Mouse (Mus musculus): ENCODE results near the gene Ssr4.

Gene Ssr4

DNA sequence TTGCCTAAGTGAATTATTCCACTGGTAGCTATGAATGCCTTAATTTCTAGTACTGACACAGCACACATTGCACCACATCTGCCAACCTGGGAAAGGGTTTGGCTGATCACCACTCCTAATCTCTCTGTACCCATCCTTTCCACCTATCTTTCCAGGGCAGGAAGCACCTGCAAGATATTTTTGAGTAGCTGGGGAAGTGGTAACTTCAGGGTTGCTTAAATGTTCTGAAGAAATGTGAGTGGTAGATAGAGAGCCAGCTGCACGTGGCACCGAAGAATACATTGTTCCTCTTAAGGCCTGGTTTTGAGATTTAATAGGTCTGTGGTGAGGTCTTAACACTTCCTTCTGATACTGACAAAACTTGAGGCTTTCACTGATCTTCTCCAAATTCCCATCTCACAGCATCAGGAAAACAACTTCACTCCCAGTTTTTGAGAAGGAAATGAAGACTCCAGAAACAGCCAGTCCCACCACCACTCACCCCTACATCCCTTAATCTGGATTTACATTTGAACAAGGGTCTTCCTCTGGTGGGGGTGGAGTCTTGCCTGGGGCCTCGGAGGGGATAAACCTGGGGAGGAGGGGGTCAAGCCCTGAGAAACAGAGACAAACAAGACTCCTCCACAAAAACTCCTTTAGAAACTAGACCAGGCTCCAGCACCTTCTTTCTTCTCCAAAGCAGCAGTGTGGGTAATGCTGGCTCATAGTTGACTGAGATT is 29.9 kb downstream of the Ssr4 start:
- DNase-seq: no peak

GRCm38 (mm10) chrX:73823747-73824146 is 36.9 kb downstream of the Ssr4 start:
- DNase-seq: peak; percentile 15

DNA sequence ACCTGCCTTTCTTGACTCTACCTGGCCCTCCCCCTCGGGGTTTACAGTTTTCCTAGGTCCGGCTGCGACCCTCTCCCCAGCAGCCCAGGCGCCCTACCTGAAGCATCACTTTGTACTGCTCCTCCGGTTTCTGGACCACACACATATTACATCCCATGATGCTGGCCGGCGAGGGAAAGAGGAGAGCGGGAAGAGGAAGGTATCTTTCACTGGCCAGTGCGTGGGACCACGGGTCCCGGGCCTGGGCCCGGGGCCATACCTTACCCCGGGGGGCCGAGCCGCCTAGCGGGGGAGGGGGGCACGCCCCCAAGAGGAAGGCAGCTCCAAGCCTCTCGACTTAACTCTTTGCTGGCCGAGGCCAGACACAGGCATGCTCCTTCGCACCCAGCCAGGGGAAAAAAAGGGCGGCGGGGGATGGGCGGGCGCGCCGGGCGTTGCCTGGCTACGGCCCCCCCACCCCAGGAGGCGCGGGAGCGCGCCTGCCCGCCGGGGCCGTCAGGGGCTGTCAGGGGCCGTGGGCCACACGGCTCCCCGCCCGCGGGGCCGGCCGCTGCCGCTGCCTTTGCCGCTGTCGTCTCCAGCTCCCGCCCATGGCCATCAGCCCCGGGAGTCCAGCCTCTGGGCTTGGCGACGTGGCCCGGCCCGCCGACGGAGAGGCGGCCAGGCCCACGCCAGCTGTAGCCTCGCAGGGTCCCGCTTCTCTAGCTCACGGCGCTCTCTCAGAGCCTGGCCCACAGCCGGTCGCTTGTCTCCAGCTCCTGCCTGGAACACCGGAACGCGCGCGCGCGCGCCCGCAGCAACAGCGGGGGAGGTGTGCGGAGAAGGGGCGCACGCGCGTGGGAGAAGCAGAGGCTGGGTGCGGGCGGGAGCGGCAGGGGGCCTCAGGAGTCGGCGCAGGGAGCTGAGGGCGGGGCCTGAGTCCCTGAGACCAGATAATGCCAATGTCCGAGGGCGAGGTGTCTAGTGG is 37.6 kb downstream of the Ssr4 start, which contains the start of gene Pdzd4:
Pdzd4 (minus strand) TSS at position 785 of the 967 bp plus-strand sequence.
- peak; percentile 73 for DNase-seq

- DNase-seq: no peak
These were observed 48.9 kb downstream of the Ssr4 start for GRCm38 (mm10) chrX:73835731-73836130.

- no peak for DNase-seq
These were observed 49.9 kb downstream of the Ssr4 start for GRCm38 (mm10) chrX:73836691-73837090.
